Mouse (Mus musculus) frontal cortex, adult 2 months (tissue): Measurements from ENCODE around the gene Ptp4a2. TPM values are rescaled to one million over a fixed set of nuclear protein-coding genes. Genes with fewer than 3 reads are reported as not detected.
A peak's percentile ranks its signal among the peaks of the same experiment; 100 is the strongest.

Experiments
- DNase-seq, 2 experiments: peaks; one replicate each; pipeline ENCODE4 v3.0.0; 2022; ENCODE audit warnings: low spot score in 1 of 2; ENCODE audit errors: extremely low spot score in 1 of 2
- polyA plus RNA-seq: library from polyadenylated mRNA; depleted of rRNA; stranded (reverse); fragments of >200 nt; gene quantifications from 2 replicates; pipeline ENCODE4 v1.2.3, GENCODE M21; 2012

Ptp4a2 gene
- polyA plus RNA-seq, 1 experiment, result 77.1 TPM

- peak in 1 of 2 experiments; percentile 32 for DNase-seq
Measured at GRCm38 (mm10) chr4:129795151-129795860, 15.7 kb upstream of the Ptp4a2 start.

GRCm38 (mm10) chr4:129795861-129796260, 15.2 kb upstream of the Ptp4a2 start:
- DNase-seq, result no peak

GRCm38 (mm10) chr4:129797985-129798384, 13.0 kb upstream of the Ptp4a2 start:
- no peak for DNase-seq

- DNase-seq, result no peak
Measured at GRCm38 (mm10) chr4:129803368-129803767, 7.7 kb upstream of the Ptp4a2 start.

GRCm38 (mm10) chr4:129805059-129805458, 6.0 kb upstream of the Ptp4a2 start:
- no peak for DNase-seq

- DNase-seq, result no peak
Measured at GRCm38 (mm10) chr4:129811605-129812468, 818 bp downstream of the Ptp4a2 start.

- DNase-seq, result peak in 1 of 2 experiments; percentile 21
Measured at GRCm38 (mm10) chr4:129817591-129817990, 6.6 kb downstream of the Ptp4a2 start.

- peak in 1 of 2 experiments; percentile 30 for DNase-seq
Measured at GRCm38 (mm10) chr4:129818506-129819195, 7.6 kb downstream of the Ptp4a2 start.

GRCm38 (mm10) chr4:129819712-129820336, 8.8 kb downstream of the Ptp4a2 start:
- DNase-seq, result peak; percentile 85 to 91

- peak in 1 of 2 experiments; percentile 45 for DNase-seq
Measured at GRCm38 (mm10) chr4:129820417-129821086, 9.5 kb downstream of the Ptp4a2 start.

GRCm38 (mm10) chr4:129821087-129821616, 10.1 kb downstream of the Ptp4a2 start:
- DNase-seq, result no peak

GRCm38 (mm10) chr4:129822324-129822723, 11.3 kb downstream of the Ptp4a2 start:
- no peak for DNase-seq

GRCm38 (mm10) chr4:129823216-129823810, 12.3 kb downstream of the Ptp4a2 start:
- no peak for DNase-seq

- DNase-seq, result no peak
Measured at GRCm38 (mm10) chr4:129827611-129828010, 16.6 kb downstream of the Ptp4a2 start.

GRCm38 (mm10) chr4:129828081-129828480, 17.1 kb downstream of the Ptp4a2 start:
- DNase-seq, result no peak

GRCm38 (mm10) chr4:129829799-129830198, 18.8 kb downstream of the Ptp4a2 start:
- no peak for DNase-seq

GRCm38 (mm10) chr4:129830343-129830944, 19.4 kb downstream of the Ptp4a2 start:
- no peak for DNase-seq

GRCm38 (mm10) chr4:129834581-129834980, 23.6 kb downstream of the Ptp4a2 start:
- DNase-seq, result no peak

GRCm38 (mm10) chr4:129835296-129835695, 24.3 kb downstream of the Ptp4a2 start:
- no peak for DNase-seq
